Mouse (Mus musculus) forebrain, postnatal 0 days (tissue): ENCODE measurements around the gene AC161166.1. TPM values are rescaled to one million over a fixed set of nuclear protein-coding genes. Genes with fewer than 3 reads are reported as not detected.
A peak's percentile ranks its signal among the peaks of the same experiment; 100 is the strongest.
"Not testable (repeated sequence)": the region's sequence is repeated elsewhere in the genome, so short reads cannot be mapped to it uniquely, and the experiment has no call there.

Source experiments
- ATAC-seq: fragments of 200-750 bp; cut with Nextera tagmentation; 2 replicates; pipeline ENCODE4 v1.8.0; 2017; ENCODE audit warnings: mild to moderate bottlenecking, moderate library complexity
- DNase-seq: peaks from one replicate; pipeline ENCODE4 v3.0.0-alpha.2; 2015
- H3K27ac ChIP-seq: fragments of 300-500 bp; sonication (generic); 2 replicates; pipeline ENCODE4 v1.5.1; 2014; ENCODE audit warnings: low read depth, mild to moderate bottlenecking, antibody characterized with exemption, low read length, moderate library complexity, mixed read lengths
- H3K27me3 ChIP-seq: fragments of 300-500 bp; sonication (generic); 2 replicates; pipeline ENCODE4 v1.6.1; 2014; ENCODE audit warnings: mild to moderate bottlenecking, low read length, mixed read lengths; ENCODE audit not compliant: insufficient read depth
- H3K36me3 ChIP-seq: fragments of 300-500 bp; sonication (generic); 2 replicates; pipeline ENCODE4 v1.6.1; 2014; ENCODE audit warnings: mild to moderate bottlenecking, moderate library complexity; ENCODE audit not compliant: insufficient read depth
- H3K4me1 ChIP-seq: fragments of 300-500 bp; sonication (generic); 2 replicates; pipeline ENCODE4 v1.6.1; 2014; ENCODE audit warnings: antibody characterized with exemption; ENCODE audit not compliant: insufficient read depth
- H3K4me2 ChIP-seq: fragments of 300-500 bp; sonication (generic); 2 replicates; pipeline ENCODE4 v1.6.1; 2014; ENCODE audit warnings: low read depth, mild to moderate bottlenecking, moderate library complexity
- H3K4me3 ChIP-seq: fragments of 300-500 bp; sonication (generic); 2 replicates; pipeline ENCODE4 v1.5.1; 2014; ENCODE audit warnings: low read depth, low read length, mixed read lengths
- H3K9ac ChIP-seq: fragments of 300-500 bp; sonication (generic); 2 replicates; pipeline ENCODE4 v1.6.1; 2014; ENCODE audit warnings: mild to moderate bottlenecking
- H3K9me3 ChIP-seq: fragments of 300-500 bp; sonication (generic); 2 replicates; pipeline ENCODE4 v1.6.1; 2016; ENCODE audit warnings: low read length
- CTCF ChIP-seq: sonication (generic); IDR thresholded peaks from 2 replicates; pipeline ENCODE4 v1.5.1; 2016; ENCODE audit warnings: antibody characterized with exemption, control low read depth, low read depth
- WGBS: fragments of 180-500 bp; shearing (Covaris S2); extraction: QIAGEN DNeasy Blood & Tissue Kit; methylation state at CpG from one replicate; pipeline ENCODE4 v1.1.7; 2014; 5-methylcytosine and 5-hydroxymethylcytosine counted together
- polyA plus RNA-seq: library from polyadenylated mRNA; unstranded; fragments of >200 nt; fragmentation: Nextera tagmentation; extraction: Ambion mirVana; gene quantifications from 2 replicates; pipeline ENCODE4 v1.2.1, GENCODE M21; 2015
- total RNA-seq: library from RNA; depleted of rRNA; stranded (reverse); fragments of >200 nt; gene quantifications from 2 replicates; pipeline ENCODE4 v1.2.3, GENCODE M21; 2014

AC161166.1 gene
- total and polyA plus RNA-seq, 2 experiments from 2014 or later = 0.31 TPM; not detected in 1

- ATAC-seq (no peak), DNase-seq (no peak)
- peak overlapping the region; percentile 55 for H3K4me2 ChIP-seq
- no peaks in the 10 kb centered on the region for H3K9me3 ChIP-seq
- no peaks in the 10 kb centered on the region for H3K36me3 ChIP-seq
- peak overlapping the region; percentile 55; the same call in 1 of the 2 replicates for H3K9ac ChIP-seq
- 19% methylated on average over 3 of the region's 3 CpGs for WGBS
- peak overlapping the region; percentile 80 for H3K27ac ChIP-seq
- no peak for TF ChIP-seq CTCF
- H3K4me3 ChIP-seq = no peak overlapping the region
- H3K27me3 ChIP-seq = no peaks in the 10 kb centered on the region
- peaks cover 23% of the 10 kb centered on the region for H3K4me1 ChIP-seq
Observed at GRCm38 (mm10) chr7:24487403-24487802, 24.9 kb downstream of the AC161166.1 start.

- Histone ChIP-seq H3K4me3 (peak overlapping the region; percentile 28), H3K4me2 (peak overlapping the region; percentile 55), H3K27me3 (no peaks in the 10 kb centered on the region), H3K27ac (peak overlapping the region; percentile 80), H3K9me3 (no peaks in the 10 kb centered on the region), H3K4me1 (peaks cover 23% of the 10 kb centered on the region), H3K9ac (peak overlapping the region; percentile 55), H3K36me3 (no peaks in the 10 kb centered on the region)
- peak; percentile 61 for ATAC-seq
- TF ChIP-seq CTCF = no peak
- DNase-seq = peak; percentile 50
- 29% methylated on average over 9 of the region's 9 CpGs for WGBS
Observed at GRCm38 (mm10) chr7:24486654-24487130, 25.6 kb downstream of the AC161166.1 start.

GRCm38 (mm10) chr7:24485481-24485880 lies 26.8 kb downstream of the AC161166.1 start:
- Histone ChIP-seq H3K27ac (peak overlapping the region; percentile 80; the same call in 1 of the 2 replicates), H3K27me3 (no peaks in the 10 kb centered on the region), H3K9me3 (no peaks in the 10 kb centered on the region), H3K4me2 (peak overlapping the region; percentile 55), H3K9ac (0 out of 2 replicates have a peak overlapping the region, but pooled peaks have one; percentile 11), H3K36me3 (no peaks in the 10 kb centered on the region), H3K4me1 (peaks cover 30% of the 10 kb centered on the region), H3K4me3 (peak overlapping the region; percentile 28)
- 64% methylated on average over 9 of the region's 9 CpGs for WGBS
- DNase-seq (no peak), ATAC-seq (no peak)
- no peak for TF ChIP-seq CTCF

GRCm38 (mm10) chr7:24483291-24483690 lies 29.0 kb downstream of the AC161166.1 start:
- peak overlapping the region; percentile 77 for H3K4me2 ChIP-seq
- peaks cover 32% of the 10 kb centered on the region for H3K4me1 ChIP-seq
- H3K27ac ChIP-seq, H3K27me3 ChIP-seq, H3K36me3 ChIP-seq, DNase-seq, ATAC-seq, H3K9me3 ChIP-seq: not testable (repeated sequence)
- peak overlapping the region; percentile 87 for H3K9ac ChIP-seq
- WGBS = 54% methylated on average over 6 of the region's 6 CpGs
- peak overlapping the region; percentile 76 for H3K4me3 ChIP-seq

- Histone ChIP-seq H3K4me1 (peaks cover 32% of the 10 kb centered on the region), H3K36me3 (no peaks in the 10 kb centered on the region), H3K4me3 (peak overlapping the region; percentile 76), H3K4me2 (peak overlapping the region; percentile 77), H3K27ac (peak overlapping the region; percentile 89), H3K9ac (peak overlapping the region; percentile 87), H3K9me3 (no peaks in the 10 kb centered on the region), H3K27me3 (no peaks in the 10 kb centered on the region)
- WGBS = 3% methylated on average over 28 of the region's 38 CpGs
- ATAC-seq (peak; percentile 21; the same call in 1 of the 2 replicates), DNase-seq (no peak)
- TF ChIP-seq CTCF = no peak
Observed at GRCm38 (mm10) chr7:24482208-24483020, 29.8 kb downstream of the AC161166.1 start.

GRCm38 (mm10) chr7:24481474-24482207 lies 30.6 kb downstream of the AC161166.1 start, which contains the start of gene Cadm4:
TSS of gene Cadm4 (plus strand) at chr7:24482023.
- no peaks in the 10 kb centered on the region for H3K36me3 ChIP-seq
- peak within 1 kb of the TSS; percentile 87 for H3K9ac ChIP-seq
- no peaks in the 10 kb centered on the region for H3K9me3 ChIP-seq
- ATAC-seq (peak; percentile 86), DNase-seq (peak; percentile 95)
- peaks cover 26% of the 10 kb centered on the region for H3K4me1 ChIP-seq
- H3K4me3 ChIP-seq = peak within 1 kb of the TSS; percentile 76
- H3K27me3 ChIP-seq = no peaks in the 10 kb centered on the region
- H3K4me2 ChIP-seq = peak within 1 kb of the TSS; percentile 77
- peak within 1 kb of the TSS; percentile 89 for H3K27ac ChIP-seq
- WGBS = 4% methylated on average over 59 of the region's 83 CpGs
- peak; percentile 54 for TF ChIP-seq CTCF
